Mouse (Mus musculus): Measurements from ENCODE around the gene Itih4. TPM values are rescaled to one million over a fixed set of nuclear protein-coding genes. Genes with fewer than 3 reads are reported as not detected.

Itih4 gene
- polyA plus RNA-seq, 1 experiment from 2014 or later, result not detected

DNA sequence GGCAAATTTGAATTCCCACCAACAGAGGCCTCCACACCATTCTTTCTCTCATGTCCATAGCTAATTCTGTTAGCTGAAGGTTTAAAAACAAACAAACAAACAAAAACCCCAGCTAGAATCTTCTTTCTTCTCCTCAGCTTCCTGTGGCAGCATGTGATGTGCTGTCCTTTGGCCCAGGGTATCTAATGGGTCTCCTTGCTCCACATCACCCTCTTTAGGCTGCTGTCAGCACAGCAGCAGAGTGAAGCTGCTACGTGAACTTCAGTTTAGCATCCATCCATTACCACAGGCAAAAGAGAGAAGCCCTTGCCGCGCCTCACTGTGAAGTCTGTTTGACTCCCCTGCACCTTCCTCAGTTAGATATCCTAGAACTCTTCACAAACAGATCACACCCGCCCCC is 28.3 kb upstream of the Itih4 start:
- H3K9ac ChIP-seq, result no peak overlapping the region
- H3K4me2 ChIP-seq, result no peak overlapping the region
- WGBS, result 67% methylated on average over 4 of the region's 4 CpGs
- H3K4me3 ChIP-seq (ENCODE audit: low read depth, low read length), result no peak overlapping the region
- H3K9me3 ChIP-seq (ENCODE audit: low read depth, low read length), result no peaks in the 10 kb centered on the region
- no peaks in the 10 kb centered on the region for H3K27me3 ChIP-seq (ENCODE audit: insufficient read depth, low read length)
- DNase-seq (peak; percentile 32), ATAC-seq (ENCODE audit: insufficient read depth) (no peak)
- TF ChIP-seq CTCF (IDR thresholded peaks at IDR 0.05; ENCODE audit: low read depth), result peak; percentile 38
- no peaks in the 10 kb centered on the region for H3K4me1 ChIP-seq (ENCODE audit: insufficient read depth)
- H3K36me3 ChIP-seq (ENCODE audit: insufficient read depth), result no peaks in the 10 kb centered on the region
- H3K27ac ChIP-seq (ENCODE audit: low read depth), result no peak overlapping the region

DNA sequence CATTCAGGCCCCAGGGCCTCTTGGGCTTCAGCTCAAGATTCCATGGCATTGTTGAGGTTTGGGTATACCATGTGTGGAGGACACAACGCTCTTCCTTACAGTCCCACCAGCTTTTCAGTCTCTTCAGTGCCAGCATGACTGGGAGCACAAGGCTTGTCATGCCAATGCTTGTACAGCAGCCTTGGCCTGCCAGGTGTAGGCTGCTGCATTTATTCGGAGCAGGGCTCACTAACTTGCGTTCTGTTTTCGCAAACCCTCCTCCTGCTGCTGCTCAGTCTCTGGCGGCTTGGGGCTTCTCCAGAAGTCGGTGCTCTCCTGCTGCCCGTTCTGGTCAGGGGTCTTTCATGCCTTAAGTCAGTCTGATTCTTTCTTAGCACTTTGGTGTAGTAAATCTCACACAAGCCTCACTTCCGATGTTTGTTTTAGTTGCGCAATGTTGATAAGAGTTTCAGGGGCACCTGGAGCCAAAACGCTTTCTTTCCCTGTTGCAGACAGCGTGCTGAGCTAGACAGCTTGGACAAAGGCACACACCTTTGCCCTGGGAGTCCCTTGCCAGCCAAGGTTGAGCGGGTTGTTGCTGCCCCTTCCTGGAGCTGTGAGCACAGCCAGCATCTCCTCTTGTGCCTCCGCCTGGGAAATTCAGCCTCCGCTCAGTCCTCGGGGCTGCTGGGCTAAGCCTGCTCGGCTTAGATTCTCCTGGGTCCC is 24.7 kb upstream of the Itih4 start:
- H3K9ac ChIP-seq, result 0 out of 2 replicates have a peak overlapping the region, but pooled peaks have one; percentile 14
- no peaks in the 10 kb centered on the region for H3K4me1 ChIP-seq (ENCODE audit: insufficient read depth)
- H3K36me3 ChIP-seq (ENCODE audit: insufficient read depth), result peaks cover 5% of the 10 kb centered on the region; the same call in 1 of the 2 replicates
- H3K4me3 ChIP-seq (ENCODE audit: low read depth, low read length), result no peak overlapping the region
- no peaks in the 10 kb centered on the region for H3K27me3 ChIP-seq (ENCODE audit: insufficient read depth, low read length)
- peak overlapping the region; percentile 26 for H3K4me2 ChIP-seq
- no peaks in the 10 kb centered on the region for H3K9me3 ChIP-seq (ENCODE audit: low read depth, low read length)
- ATAC-seq (ENCODE audit: insufficient read depth) (peak; percentile 41; the same call in 1 of the 2 replicates), DNase-seq (peak; percentile 62)
- TF ChIP-seq CTCF (IDR thresholded peaks at IDR 0.05; ENCODE audit: low read depth), result no peak
- H3K27ac ChIP-seq (ENCODE audit: low read depth), result no peak overlapping the region
- 23% methylated on average over 16 of the region's 16 CpGs for WGBS

DNA sequence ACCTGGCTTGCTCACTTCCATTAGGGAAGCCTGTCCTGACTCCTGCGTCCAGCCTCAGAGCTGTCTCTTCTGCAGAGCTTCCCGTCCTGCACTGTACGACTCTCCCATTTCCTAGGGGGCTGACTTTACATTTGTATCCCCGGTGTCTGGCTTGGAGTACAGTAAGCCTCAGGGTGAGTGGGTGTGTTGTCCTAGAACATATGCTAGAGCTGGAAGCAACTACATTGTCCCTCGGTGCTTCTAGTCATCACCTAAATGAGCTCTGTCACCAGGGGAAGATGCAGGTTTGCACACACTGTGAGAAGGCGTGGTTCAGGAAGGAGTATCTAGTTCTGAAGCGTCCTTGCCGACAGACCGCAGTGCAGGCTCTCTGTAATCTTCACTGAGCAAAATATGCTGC is 23.9 kb upstream of the Itih4 start:
- DNase-seq, result no peak
- Histone ChIP-seq H3K4me1 (ENCODE audit: insufficient read depth) (no peaks in the 10 kb centered on the region), H3K4me2 (no peak overlapping the region), H3K4me3 (ENCODE audit: low read depth, low read length) (no peak overlapping the region), H3K27ac (ENCODE audit: low read depth) (no peak overlapping the region), H3K9me3 (ENCODE audit: low read depth, low read length) (no peaks in the 10 kb centered on the region), H3K9ac (no peak overlapping the region), H3K36me3 (ENCODE audit: insufficient read depth) (peaks cover 10% of the 10 kb centered on the region; the same call in 1 of the 2 replicates), H3K27me3 (ENCODE audit: insufficient read depth, low read length) (no peaks in the 10 kb centered on the region)
- TF ChIP-seq CTCF (IDR thresholded peaks at IDR 0.05; ENCODE audit: low read depth), result no peak
- no peak for ATAC-seq (ENCODE audit: insufficient read depth)
- 68% methylated on average over 9 of the region's 9 CpGs for WGBS

DNA sequence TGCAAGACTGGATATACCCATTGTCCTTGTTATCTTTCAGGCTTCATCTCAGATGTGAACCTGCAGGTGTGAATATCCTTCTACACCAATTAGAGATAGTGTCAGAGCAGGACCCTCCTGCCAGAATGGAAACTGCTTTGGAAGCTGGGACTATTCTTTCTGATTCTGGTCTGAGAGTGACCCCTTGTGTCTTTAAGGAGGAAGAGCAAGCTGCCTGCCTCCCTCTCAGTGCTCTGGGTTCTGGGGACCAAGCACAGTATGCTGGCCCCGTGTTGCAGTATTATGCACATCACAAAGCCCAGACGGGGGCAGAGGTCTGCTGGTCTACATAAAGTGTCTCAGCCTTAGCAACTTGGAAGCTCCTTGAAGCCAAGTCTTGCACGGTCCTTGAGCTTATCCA is 21.0 kb upstream of the Itih4 start:
- WGBS, result 57% methylated on average over 3 of the region's 3 CpGs
- peaks cover 9% of the 10 kb centered on the region for H3K4me1 ChIP-seq (ENCODE audit: insufficient read depth)
- no peak overlapping the region for H3K4me3 ChIP-seq (ENCODE audit: low read depth, low read length)

DNA sequence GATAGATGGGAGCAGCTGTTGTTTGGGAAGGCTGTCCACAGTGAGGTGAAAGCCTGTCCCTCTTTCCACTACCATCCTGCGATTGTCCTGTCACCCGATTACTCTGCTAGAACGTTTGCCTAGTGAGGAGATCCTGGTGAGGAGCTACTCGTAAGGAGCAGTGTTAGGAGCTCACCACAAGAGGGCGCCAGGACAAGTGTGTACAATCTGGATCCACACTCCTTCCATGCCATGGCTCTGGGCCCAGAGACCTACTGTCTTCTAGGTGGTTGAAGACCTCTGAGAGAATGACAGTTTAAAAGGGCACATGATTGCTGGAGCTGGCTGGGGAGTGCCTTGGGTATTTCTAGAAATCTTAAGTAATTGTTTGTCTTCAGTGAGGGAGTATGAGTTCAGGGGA is 19.2 kb upstream of the Itih4 start:
- Histone ChIP-seq H3K9me3 (ENCODE audit: low read depth, low read length) (no peaks in the 10 kb centered on the region), H3K27ac (ENCODE audit: low read depth) (no peak overlapping the region), H3K4me1 (ENCODE audit: insufficient read depth) (peaks cover 15% of the 10 kb centered on the region), H3K9ac (no peak overlapping the region), H3K4me3 (ENCODE audit: low read depth, low read length) (no peak overlapping the region), H3K4me2 (no peak overlapping the region), H3K36me3 (ENCODE audit: insufficient read depth) (peaks cover 25% of the 10 kb centered on the region; the same call in 1 of the 2 replicates), H3K27me3 (ENCODE audit: insufficient read depth, low read length) (no peaks in the 10 kb centered on the region)
- peak; percentile 95 for TF ChIP-seq CTCF (IDR thresholded peaks at IDR 0.05; ENCODE audit: low read depth)
- WGBS, result 22% methylated on average over 5 of the region's 5 CpGs
- no peak for ATAC-seq (ENCODE audit: insufficient read depth)
- DNase-seq, result peak; percentile 91

More for the DNA sequence above, 21.0 kb upstream of the Itih4 start:
- Histone ChIP-seq H3K9me3 (ENCODE audit: low read depth, low read length) (no peaks in the 10 kb centered on the region), H3K27ac (ENCODE audit: low read depth) (no peak overlapping the region), H3K4me2 (no peak overlapping the region), H3K9ac (no peak overlapping the region), H3K27me3 (ENCODE audit: insufficient read depth, low read length) (no peaks in the 10 kb centered on the region), H3K36me3 (ENCODE audit: insufficient read depth) (peaks cover 16% of the 10 kb centered on the region; the same call in 1 of the 2 replicates)
- ATAC-seq (ENCODE audit: insufficient read depth) (no peak), DNase-seq (peak; percentile 64)
- peak; percentile 74 for TF ChIP-seq CTCF (IDR thresholded peaks at IDR 0.05; ENCODE audit: low read depth)

DNA sequence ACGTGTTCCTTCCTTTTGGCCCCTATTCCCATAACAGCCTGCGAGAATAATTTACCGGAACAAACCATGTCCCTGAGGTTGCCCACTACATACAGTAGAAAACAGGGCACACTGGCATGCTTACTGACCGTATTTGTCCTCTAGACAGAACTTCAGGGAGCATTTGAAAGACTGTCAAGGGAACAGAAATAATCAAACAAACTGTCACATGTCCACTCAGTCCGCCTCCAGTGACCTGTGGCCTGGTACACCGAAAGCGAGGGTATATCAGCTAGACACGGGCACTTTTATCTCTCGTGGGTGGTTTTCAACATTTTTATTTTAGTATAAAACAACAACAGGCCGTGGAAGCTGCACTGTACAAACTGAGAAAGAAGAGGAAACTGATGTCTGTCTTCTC is 17.4 kb upstream of the Itih4 start:
- no peak overlapping the region for H3K4me3 ChIP-seq (ENCODE audit: low read depth, low read length)
- H3K27ac ChIP-seq (ENCODE audit: low read depth), result no peak overlapping the region
- no peak overlapping the region for H3K9ac ChIP-seq
- H3K27me3 ChIP-seq (ENCODE audit: insufficient read depth, low read length), result no peaks in the 10 kb centered on the region
- H3K9me3 ChIP-seq (ENCODE audit: low read depth, low read length), result no peaks in the 10 kb centered on the region
- ATAC-seq (ENCODE audit: insufficient read depth), result no peak
- 83% methylated on average over 10 of the region's 10 CpGs for WGBS
- peaks cover 40% of the 10 kb centered on the region for H3K36me3 ChIP-seq (ENCODE audit: insufficient read depth)
- DNase-seq, result no peak
- TF ChIP-seq CTCF (IDR thresholded peaks at IDR 0.05; ENCODE audit: low read depth), result no peak
- no peak overlapping the region for H3K4me2 ChIP-seq
- H3K4me1 ChIP-seq (ENCODE audit: insufficient read depth), result peaks cover 21% of the 10 kb centered on the region

DNA sequence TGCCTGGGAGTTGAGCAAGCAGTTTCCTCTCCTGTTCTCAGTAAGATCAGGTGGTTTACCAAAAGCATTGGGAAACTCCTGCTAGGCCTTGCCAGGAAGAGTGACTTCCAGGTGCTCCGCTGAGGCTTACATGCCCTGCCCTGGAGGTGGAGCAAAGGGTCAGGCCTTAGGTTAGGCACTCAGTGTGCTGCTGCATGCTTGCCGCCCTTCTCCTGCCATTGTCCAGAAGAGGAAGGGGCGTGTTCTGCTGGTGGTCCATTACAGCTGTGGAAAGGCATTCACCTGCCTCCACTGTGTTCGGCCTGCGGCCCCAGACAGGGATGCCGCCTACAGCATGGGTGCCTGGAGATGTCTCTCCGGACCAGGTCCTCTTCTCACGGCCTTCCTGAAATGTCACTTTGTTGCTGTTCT is 16.9 kb upstream of the Itih4 start:
- DNase-seq (no peak), ATAC-seq (ENCODE audit: insufficient read depth) (0 out of 2 replicates have a peak, but pooled peaks have one; percentile 4)
- peak overlapping the region; percentile 90 for H3K27ac ChIP-seq (ENCODE audit: low read depth)
- no peak overlapping the region for H3K4me3 ChIP-seq (ENCODE audit: low read depth, low read length)
- H3K9me3 ChIP-seq (ENCODE audit: low read depth, low read length), result no peaks in the 10 kb centered on the region
- H3K4me2 ChIP-seq, result no peak overlapping the region
- H3K27me3 ChIP-seq (ENCODE audit: insufficient read depth, low read length), result no peaks in the 10 kb centered on the region
- TF ChIP-seq CTCF (IDR thresholded peaks at IDR 0.05; ENCODE audit: low read depth), result no peak
- no peak overlapping the region for H3K9ac ChIP-seq
- H3K36me3 ChIP-seq (ENCODE audit: insufficient read depth), result peaks cover 46% of the 10 kb centered on the region
- peaks cover 24% of the 10 kb centered on the region for H3K4me1 ChIP-seq (ENCODE audit: insufficient read depth)
- 81% methylated on average over 8 of the region's 8 CpGs for WGBS

Data from lung, embryonic 14.5 days (tissue).